Mouse (Mus musculus): ENCODE measurements around the gene Lrat. TPM values are rescaled to one million over a fixed set of nuclear protein-coding genes. Genes with fewer than 3 reads are reported as not detected.

Lrat gene
- 0.12 and 0.28 TPM in 2 replicates for polyA plus RNA-seq (2015; fragmentation: Nextera tagmentation; extraction: Ambion mirVana)

- H3K9ac ChIP-seq: peak within 1 kb of the TSS; percentile 57
- H3K4me3 ChIP-seq: peak within 1 kb of the TSS; percentile 57
- peaks cover 16% of the 10 kb centered on the region for H3K4me1 ChIP-seq
- no peaks in the 10 kb centered on the region for H3K36me3 ChIP-seq
- under 1% methylated on average over 35 of the region's 35 CpGs for WGBS
- peak within 1 kb of the TSS; percentile 97 for H3K4me2 ChIP-seq
- no peaks in the 10 kb centered on the region for H3K9me3 ChIP-seq
- no peak within 1 kb of the TSS for H3K27ac ChIP-seq (replicated peaks)
- ATAC-seq (ENCODE audit: extremely low read depth, insufficient number of reproducible peaks, low FRiP score, low TSS enrichment): no peak
- H3K27me3 ChIP-seq (replicated peaks): peaks cover 37% of the 10 kb centered on the region
Measured at GRCm38 (mm10) chr3:82903613-82904205, at the start of gene Lrat. Gene Lrat (minus strand): TSS chr3:82903973.

GRCm38 (mm10) chr3:82952173-82952962 lies 48.6 kb upstream of the Lrat start:
- Histone ChIP-seq H3K9ac (no peak overlapping the region), H3K36me3 (no peaks in the 10 kb centered on the region), H3K27me3 (replicated peaks) (no peaks in the 10 kb centered on the region), H3K4me3 (no peak overlapping the region), H3K9me3 (no peaks in the 10 kb centered on the region), H3K4me2 (no peak overlapping the region), H3K27ac (replicated peaks) (no peak overlapping the region), H3K4me1 (no peaks in the 10 kb centered on the region)
- no peak for ATAC-seq (ENCODE audit: extremely low read depth, insufficient number of reproducible peaks, low FRiP score, low TSS enrichment)
- WGBS: 77% methylated on average over 4 of the region's 4 CpGs

- H3K4me3 ChIP-seq: no peak overlapping the region
- no peak overlapping the region for H3K27ac ChIP-seq (replicated peaks)
- H3K4me1 ChIP-seq: peaks cover 14% of the 10 kb centered on the region
- H3K27me3 ChIP-seq (replicated peaks): no peaks in the 10 kb centered on the region
- WGBS: 57% methylated on average over 7 of the region's 7 CpGs
- H3K9ac ChIP-seq: no peak overlapping the region
- H3K36me3 ChIP-seq: no peaks in the 10 kb centered on the region
- no peak for ATAC-seq (ENCODE audit: extremely low read depth, insufficient number of reproducible peaks, low FRiP score, low TSS enrichment)
- H3K4me2 ChIP-seq: no peak overlapping the region
- no peaks in the 10 kb centered on the region for H3K9me3 ChIP-seq
Measured at GRCm38 (mm10) chr3:82950639-82951038, 46.9 kb upstream of the Lrat start.

- no peaks in the 10 kb centered on the region for H3K27me3 ChIP-seq (replicated peaks)
- no peak overlapping the region for H3K4me2 ChIP-seq
- H3K9me3 ChIP-seq: no peaks in the 10 kb centered on the region
- H3K9ac ChIP-seq: no peak overlapping the region
- H3K36me3 ChIP-seq: no peaks in the 10 kb centered on the region
- WGBS: 55% methylated on average over 10 of the region's 10 CpGs
- H3K4me3 ChIP-seq: no peak overlapping the region
- ATAC-seq (ENCODE audit: extremely low read depth, insufficient number of reproducible peaks, low FRiP score, low TSS enrichment): no peak
- H3K4me1 ChIP-seq: peaks cover 15% of the 10 kb centered on the region
- no peak overlapping the region for H3K27ac ChIP-seq (replicated peaks)
Measured at GRCm38 (mm10) chr3:82950208-82950607, 46.4 kb upstream of the Lrat start.

- Histone ChIP-seq H3K9ac (no peak overlapping the region), H3K9me3 (no peaks in the 10 kb centered on the region), H3K27ac (replicated peaks) (no peak overlapping the region; the same call in 1 of the 2 replicates), H3K4me3 (no peak overlapping the region), H3K4me2 (no peak overlapping the region), H3K4me1 (peaks cover 18% of the 10 kb centered on the region), H3K27me3 (replicated peaks) (no peaks in the 10 kb centered on the region), H3K36me3 (no peaks in the 10 kb centered on the region)
- ATAC-seq (ENCODE audit: extremely low read depth, insufficient number of reproducible peaks, low FRiP score, low TSS enrichment): no peak
- WGBS: 13% methylated on average over 6 of the region's 6 CpGs
Measured at GRCm38 (mm10) chr3:82946375-82947107, 42.8 kb upstream of the Lrat start.

- H3K9me3 ChIP-seq: no peaks in the 10 kb centered on the region
- no peak for ATAC-seq (ENCODE audit: extremely low read depth, insufficient number of reproducible peaks, low FRiP score, low TSS enrichment)
Measured at GRCm38 (mm10) chr3:82927917-82928316, 24.1 kb upstream of the Lrat start.

GRCm38 (mm10) chr3:82915632-82916031 lies 11.9 kb upstream of the Lrat start:
- no peaks in the 10 kb centered on the region for H3K27me3 ChIP-seq (replicated peaks)
- H3K4me3 ChIP-seq: no peak overlapping the region
- no peak overlapping the region for H3K27ac ChIP-seq (replicated peaks)
- WGBS: 54% methylated on average over 1 of the region's 1 CpGs
- no peaks in the 10 kb centered on the region for H3K36me3 ChIP-seq
- no peaks in the 10 kb centered on the region for H3K4me1 ChIP-seq
- no peak overlapping the region for H3K4me2 ChIP-seq
- ATAC-seq (ENCODE audit: extremely low read depth, insufficient number of reproducible peaks, low FRiP score, low TSS enrichment): no peak
- no peak overlapping the region for H3K9ac ChIP-seq
- no peaks in the 10 kb centered on the region for H3K9me3 ChIP-seq

More at GRCm38 (mm10) chr3:82927917-82928316, 24.1 kb upstream of the Lrat start:
- no peak overlapping the region for H3K9ac ChIP-seq
- H3K27me3 ChIP-seq (replicated peaks): no peaks in the 10 kb centered on the region
- H3K4me1 ChIP-seq: no peaks in the 10 kb centered on the region
- no peaks in the 10 kb centered on the region for H3K36me3 ChIP-seq
- WGBS: 53% methylated on average over 2 of the region's 2 CpGs
- no peak overlapping the region for H3K27ac ChIP-seq (replicated peaks)
- H3K4me2 ChIP-seq: no peak overlapping the region
- no peak overlapping the region for H3K4me3 ChIP-seq

- no peak for ATAC-seq (ENCODE audit: extremely low read depth, insufficient number of reproducible peaks, low FRiP score, low TSS enrichment)
- Histone ChIP-seq H3K4me3 (no peak overlapping the region), H3K27me3 (replicated peaks) (peaks cover 22% of the 10 kb centered on the region)
Measured at GRCm38 (mm10) chr3:82908671-82909070, 4.9 kb upstream of the Lrat start.

GRCm38 (mm10) chr3:82904211-82904908 lies 587 bp upstream of the Lrat start:
- H3K4me2 ChIP-seq: peak overlapping the region; percentile 97
- WGBS: 3% methylated on average over 31 of the region's 31 CpGs
- no peaks in the 10 kb centered on the region for H3K36me3 ChIP-seq
- H3K9ac ChIP-seq: peak overlapping the region; percentile 57
- ATAC-seq (ENCODE audit: extremely low read depth, insufficient number of reproducible peaks, low FRiP score, low TSS enrichment): no peak
- no peaks in the 10 kb centered on the region for H3K9me3 ChIP-seq
- H3K4me3 ChIP-seq: peak overlapping the region; percentile 57
- H3K4me1 ChIP-seq: peaks cover 16% of the 10 kb centered on the region
- H3K27me3 ChIP-seq (replicated peaks): peaks cover 37% of the 10 kb centered on the region
- H3K27ac ChIP-seq (replicated peaks): no peak overlapping the region

More at GRCm38 (mm10) chr3:82908671-82909070, 4.9 kb upstream of the Lrat start:
- no peaks in the 10 kb centered on the region for H3K9me3 ChIP-seq
- WGBS: 71% methylated on average over 2 of the region's 2 CpGs
- H3K4me2 ChIP-seq: no peak overlapping the region
- H3K9ac ChIP-seq: no peak overlapping the region
- no peaks in the 10 kb centered on the region for H3K36me3 ChIP-seq
- no peak overlapping the region for H3K27ac ChIP-seq (replicated peaks)
- H3K4me1 ChIP-seq: peaks cover 8% of the 10 kb centered on the region; the same call in 1 of the 2 replicates

- no peaks in the 10 kb centered on the region for H3K9me3 ChIP-seq
- no peak overlapping the region for H3K27ac ChIP-seq (replicated peaks)
- peaks cover 16% of the 10 kb centered on the region for H3K4me1 ChIP-seq
- H3K27me3 ChIP-seq (replicated peaks): peaks cover 37% of the 10 kb centered on the region
- 23% methylated on average over 20 of the region's 20 CpGs for WGBS
- H3K4me2 ChIP-seq: peak overlapping the region; percentile 97
- ATAC-seq (ENCODE audit: extremely low read depth, insufficient number of reproducible peaks, low FRiP score, low TSS enrichment): no peak
- peak overlapping the region; percentile 57 for H3K4me3 ChIP-seq
- no peak overlapping the region for H3K9ac ChIP-seq
- no peaks in the 10 kb centered on the region for H3K36me3 ChIP-seq
Measured at GRCm38 (mm10) chr3:82902757-82903612, 788 bp downstream of the Lrat start.
